Mouse (Mus musculus) heart, postnatal 14 days (tissue): ENCODE results near the gene Dgka. TPM values are rescaled to one million over a fixed set of nuclear protein-coding genes. Genes with fewer than 3 reads are reported as not detected.

Experiments used
- DNase-seq, 2 experiments: peaks; one replicate each; pipeline ENCODE4 v3.0.0; 2021 to 2022
- intact Hi-C: fragments of 180-260 bp; cut with DNase I; formaldehyde crosslinking; loops from one replicate; pipeline ENCODE4 v1.15.1; 2025
- long read RNA-seq, 2 experiments: library from polyadenylated mRNA; stranded (forward); transcript quantifications; one replicate each; pipeline ENCODE4 v2.0.0; 2021
- total RNA-seq, 2 experiments: library from RNA; stranded (reverse); gene quantifications; 2 replicates each; pipeline ENCODE4 v1.2.3; 2021

Gene Dgka
- total RNA-seq: 10 to 100 TPM; 12.4 to 15.7 TPM
- long read RNA-seq, experiment 1, transcript Dgka-201 (24 exons, 2,834 nt): major isoform, 17 of 21 reads
- long read RNA-seq, experiment 1, partial matches to known transcripts: 1 of 21 reads
- long read RNA-seq, experiment 1, other reads (novel, unspliced or antisense): 3 of 21 reads
- long read RNA-seq, experiment 2, transcript Dgka-201 (24 exons, 2,834 nt): major isoform, 8 of 10 reads
- long read RNA-seq, experiment 2, partial matches to known transcripts: 0 of 10 reads
- long read RNA-seq, experiment 2, other reads (novel, unspliced or antisense): 2 of 10 reads

DNA sequence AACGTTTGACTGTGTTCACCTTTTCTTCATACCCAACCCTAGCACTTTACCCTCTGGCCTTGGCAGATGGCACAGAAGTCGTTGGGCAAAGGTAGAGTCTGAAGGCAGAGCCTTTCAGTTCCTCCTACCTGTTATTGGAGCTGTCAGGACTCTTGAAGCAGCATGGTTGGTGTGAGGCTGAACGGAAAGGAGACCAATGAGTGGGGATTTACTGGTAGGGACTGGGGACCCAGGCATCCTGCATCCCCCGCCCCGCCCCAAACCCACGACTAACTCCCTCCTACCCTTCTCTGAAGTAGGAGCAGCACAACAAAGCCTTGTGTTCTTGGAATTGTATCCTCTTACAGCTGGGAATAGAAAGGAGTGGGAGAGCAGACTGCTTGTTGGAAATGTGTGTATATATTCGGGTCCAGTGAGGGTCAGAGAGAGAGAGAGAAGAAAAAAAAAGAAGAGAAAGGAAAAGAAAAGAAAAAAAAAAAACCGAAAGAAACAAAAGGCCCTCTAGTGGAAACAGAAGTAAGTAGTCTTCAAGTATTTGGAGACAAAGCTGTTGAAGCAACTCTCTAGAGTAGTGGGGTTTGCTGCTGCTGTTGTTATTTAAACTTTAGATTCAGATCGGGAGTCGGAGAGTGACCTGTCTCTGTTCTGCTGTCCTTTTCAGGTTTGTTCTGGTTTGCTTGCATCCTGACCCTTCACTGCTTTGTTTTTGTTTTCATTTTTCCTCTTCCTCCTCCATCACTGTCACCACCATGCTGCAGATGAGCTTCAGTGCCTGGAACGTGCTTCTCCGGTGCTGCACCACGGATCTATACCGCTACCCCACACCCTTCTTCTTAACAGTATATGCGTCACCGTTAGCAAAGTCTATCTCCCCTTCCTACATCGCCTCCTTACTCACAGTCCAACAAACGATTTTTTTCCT, at the start of gene Dgka:
Gene Dgka, minus strand, starts transcription at position 176 of the 922 bp plus-strand sequence.
- peak; percentile 23 to 25 for DNase-seq
- intact Hi-C loops: no loop called here

DNA sequence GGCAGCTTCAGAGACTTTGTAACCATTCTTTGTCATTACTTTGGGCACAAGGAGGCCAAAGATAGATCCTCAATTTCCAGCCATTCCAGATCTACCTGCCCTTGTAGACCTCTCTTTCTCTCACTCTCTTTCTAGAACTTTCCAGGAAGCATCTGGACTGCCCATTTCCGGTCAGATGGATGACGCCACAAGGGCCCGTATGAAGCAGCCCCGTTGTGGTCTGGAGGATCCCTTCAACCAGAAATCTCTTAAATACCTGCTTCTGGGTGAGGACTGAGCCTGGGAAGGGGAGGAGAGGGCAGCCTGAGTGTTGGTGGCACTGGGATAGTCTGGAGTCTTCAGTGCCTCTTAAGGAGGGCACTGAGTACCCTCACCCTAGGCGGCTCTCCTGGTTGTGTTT, 49.7 kb upstream of the Dgka start:
- DNase-seq: no peak
- intact Hi-C loops: no loop called here

DNA sequence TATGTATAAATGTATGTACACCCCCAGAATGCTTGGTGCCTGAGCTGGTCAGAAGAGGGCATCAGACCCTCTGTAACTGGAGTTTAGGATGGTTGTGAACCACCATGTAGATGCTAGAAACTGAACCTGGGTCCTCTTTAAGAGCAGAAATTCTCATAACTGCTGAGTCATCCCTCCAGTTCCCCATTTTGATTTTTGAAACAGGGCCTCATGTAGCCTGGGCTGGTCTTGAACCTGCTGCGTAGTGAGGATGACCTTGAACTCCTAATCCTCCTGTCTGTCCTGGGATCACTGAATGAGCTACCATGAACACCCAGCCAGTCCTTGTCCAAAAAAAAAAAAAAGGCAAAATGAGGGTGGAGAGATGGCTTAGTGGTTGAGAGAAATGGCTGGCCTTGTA, 48.6 kb upstream of the Dgka start:
- DNase-seq: no peak
- intact Hi-C loops: no loop called here

DNA sequence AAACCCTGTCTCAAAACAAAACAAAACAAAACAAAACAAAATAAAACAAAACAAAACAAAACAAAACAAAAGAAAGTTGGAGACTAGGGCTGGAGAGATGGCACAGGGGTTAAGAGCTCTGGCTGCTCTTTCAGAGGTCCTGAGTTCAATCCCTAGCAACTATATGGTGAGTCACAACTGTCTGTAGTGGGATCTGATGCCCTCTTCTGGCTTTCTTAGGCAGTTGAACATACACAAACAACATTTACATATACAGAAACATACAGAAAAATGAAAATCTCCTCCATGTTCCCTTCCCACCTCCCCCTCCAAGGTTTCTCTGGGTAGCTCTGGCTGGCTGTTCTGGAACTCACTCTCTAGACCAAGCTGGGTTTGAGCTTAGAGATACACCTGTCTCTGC, 47.4 kb upstream of the Dgka start:
- no peak for DNase-seq
- intact Hi-C loops: no loop called here

DNA sequence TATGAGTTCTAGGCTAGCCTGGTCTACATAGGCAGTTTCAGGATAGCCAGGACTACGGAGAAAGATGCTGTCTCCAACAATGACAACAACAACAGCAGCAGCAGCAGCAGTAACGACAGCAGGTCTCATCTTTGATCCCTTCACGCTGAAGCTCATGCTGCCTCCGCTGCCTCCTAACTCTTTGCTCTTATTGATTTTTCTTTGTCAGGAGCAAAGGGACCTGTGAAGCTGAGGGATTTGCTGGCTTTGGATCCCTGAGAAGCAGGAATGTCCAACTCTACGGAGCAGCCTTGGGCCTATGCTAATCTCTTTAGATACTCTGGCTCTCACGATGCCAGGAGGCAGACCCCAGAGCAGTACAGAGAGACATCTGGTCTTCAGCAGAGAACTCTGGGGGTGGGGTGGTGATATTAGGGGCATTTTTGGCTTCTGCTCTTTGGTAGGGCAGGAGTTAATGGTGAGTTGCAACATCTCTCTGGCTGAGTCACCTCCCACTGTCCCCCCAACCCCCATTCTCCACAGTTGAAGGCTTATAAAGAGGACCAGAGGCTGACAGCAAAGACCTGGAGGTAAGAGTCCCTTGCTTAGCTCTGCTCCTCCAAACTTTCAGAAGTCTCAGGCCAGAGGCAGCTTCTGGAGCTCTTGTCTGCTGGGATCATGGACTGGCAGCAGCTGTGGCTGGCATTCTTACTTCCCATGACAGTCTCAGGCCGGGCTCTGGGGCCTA, 45.9 kb upstream of the Dgka start, which contains the start of gene Mmp19:
Gene Mmp19, plus strand, starts transcription at position 513 of the 727 bp plus-strand sequence.
- intact Hi-C loops: no loop called here
- peak; percentile 20 to 39 for DNase-seq

DNA sequence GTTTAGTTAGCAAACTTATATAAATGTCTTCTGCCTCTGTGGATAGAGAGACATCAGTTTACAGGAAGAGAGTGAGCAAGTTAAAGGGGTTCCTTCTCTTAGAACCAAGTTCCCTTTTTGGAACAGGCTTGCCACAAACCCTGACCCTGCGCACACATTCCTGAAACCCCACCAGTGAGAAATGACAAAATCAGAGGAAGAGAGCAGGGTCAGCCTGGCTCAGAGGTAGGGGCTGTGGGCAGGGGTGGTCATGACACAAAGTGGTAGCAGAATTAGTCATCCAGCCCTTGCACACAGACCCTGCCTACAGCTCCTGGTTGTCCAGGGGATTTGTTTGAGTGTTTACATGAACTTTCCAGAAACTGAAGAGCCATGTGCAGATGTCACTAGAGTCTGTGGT, 35.5 kb upstream of the Dgka start:
- no peak for DNase-seq
- intact Hi-C loops: no loop called here

DNA sequence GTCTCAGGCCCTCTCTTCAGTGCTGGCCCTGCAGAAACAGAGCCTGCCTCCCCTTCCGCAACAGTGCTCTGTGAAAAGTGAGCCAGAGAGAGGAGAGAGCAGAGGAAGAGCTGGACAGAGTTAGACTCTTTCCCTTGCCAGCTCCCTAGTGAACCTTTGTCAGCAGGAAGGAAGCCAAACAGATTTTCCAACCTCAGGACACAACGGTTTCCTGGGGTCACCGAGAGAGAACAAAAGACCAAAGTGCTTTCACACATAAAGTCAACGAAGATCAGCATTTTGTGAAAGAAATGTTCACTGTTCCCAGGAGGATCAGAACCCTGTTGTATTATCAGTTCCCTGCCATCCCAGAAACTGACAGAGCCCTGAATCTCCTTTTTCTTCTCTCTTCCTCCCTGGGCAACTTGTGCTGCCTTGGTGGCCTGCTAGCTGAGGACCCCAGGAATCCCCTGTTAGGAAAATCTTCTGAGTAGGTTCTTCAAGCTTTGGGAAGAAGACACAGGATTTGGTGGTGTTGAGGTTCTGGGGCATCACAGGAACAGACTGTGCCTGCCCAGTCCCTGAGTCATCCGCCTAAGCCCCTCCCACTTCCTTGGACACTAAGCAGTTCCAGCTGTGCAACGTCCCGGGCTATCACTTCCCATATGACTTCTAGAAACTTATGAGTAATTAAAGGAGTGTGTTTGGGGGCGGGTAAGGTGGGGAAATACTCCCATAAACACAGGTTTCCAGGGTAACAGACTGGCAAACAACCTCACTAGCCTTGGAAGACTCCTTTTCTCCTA, 34.5 kb upstream of the Dgka start:
- intact Hi-C loops: no loop called here
- DNase-seq: peak; percentile 85 to 86

DNA sequence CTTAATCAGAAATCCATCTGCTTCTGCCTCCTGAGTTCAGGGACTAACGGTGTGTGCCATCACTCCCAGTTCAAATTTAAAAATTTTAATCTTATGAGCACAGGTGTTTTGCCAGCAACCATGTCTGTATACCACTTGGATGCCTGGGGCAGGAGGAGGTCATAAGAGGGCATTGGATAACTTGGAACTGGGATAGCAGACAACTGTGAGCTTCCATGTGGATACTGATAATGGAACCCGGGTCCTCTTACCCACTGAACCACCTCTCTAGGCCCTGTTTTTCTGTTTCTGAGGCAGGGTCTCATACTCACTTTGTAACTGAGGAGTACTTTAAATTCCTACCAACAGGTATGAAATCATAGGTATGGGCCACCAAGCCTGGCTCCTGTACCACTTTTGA, 33.8 kb upstream of the Dgka start:
- no peak for DNase-seq
- intact Hi-C loops: no loop called here

DNA sequence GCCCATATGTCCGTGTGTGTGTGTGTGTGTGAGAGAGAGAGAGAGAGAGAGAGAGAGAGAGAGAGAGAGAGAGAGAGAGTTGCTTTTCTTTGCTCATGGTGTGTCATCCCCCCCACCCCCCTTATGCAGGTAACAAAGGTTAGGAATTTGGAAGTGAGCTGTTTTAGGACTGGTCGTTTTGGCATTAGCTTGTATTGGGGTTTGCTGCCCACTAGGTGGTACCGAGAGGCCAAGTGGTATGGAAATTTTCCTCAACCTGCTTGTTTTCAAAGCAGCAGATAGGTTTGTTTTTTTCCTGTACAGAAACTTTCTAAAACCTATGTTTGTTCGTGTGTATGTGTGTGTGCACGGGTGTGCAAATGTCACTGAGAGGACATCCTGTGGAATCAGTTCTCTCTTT, 29.0 kb upstream of the Dgka start:
- DNase-seq: no peak
- intact Hi-C loops: loop anchor here (2.0 kb wide), 1 partner anchor 29 kb away; no protein-coding TSS in a partner anchor

DNA sequence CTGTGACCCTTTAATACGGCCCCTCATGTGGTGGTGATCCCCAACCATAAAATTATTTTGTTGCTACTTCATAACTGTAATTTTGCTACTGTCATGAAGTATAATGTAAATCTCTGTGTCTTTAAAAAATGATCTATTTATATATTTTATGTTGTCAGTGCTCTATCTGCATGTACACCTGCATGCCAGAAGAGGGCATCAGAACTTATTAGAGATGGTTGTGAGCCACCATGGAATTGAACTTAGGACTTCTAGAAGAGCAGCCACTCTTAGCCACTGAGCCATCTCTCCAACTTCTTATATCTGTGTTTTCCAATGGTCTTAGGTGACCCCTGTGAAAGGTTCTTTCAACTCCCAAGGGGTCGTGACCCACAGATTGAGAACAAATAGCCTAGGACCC, 28.2 kb upstream of the Dgka start:
- intact Hi-C loops: no loop called here

DNA sequence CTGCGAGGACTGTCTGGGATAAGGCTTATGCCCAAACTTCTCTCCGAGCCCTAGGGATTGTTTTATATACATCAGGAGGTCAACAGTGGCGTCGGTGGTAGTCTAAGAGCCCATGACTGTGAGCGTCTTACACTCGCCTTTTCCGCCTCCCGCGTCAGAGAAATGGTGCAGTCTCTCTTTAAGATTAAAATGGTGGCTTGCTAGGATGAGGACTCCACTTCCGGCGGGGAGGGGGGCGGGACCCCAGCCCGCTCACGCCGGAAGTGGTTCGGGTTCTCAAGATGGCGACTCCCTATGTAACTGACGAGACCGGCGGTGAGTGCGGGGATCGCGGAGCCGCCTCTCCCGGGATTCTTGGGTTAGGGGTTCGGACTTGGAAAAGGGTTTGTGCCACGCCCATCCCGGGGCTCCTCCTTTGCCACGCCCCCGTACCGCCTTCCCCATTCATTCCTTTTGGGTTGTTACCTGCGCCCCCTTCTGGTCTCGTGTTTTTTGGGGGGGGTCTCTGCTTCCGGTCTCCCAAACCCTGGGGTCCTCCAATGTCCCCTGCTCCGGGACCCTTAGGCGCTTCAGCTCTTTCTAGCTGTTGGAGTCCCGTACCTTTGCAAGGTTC, 3.7 kb upstream of the Dgka start:
- DNase-seq: peak; percentile 73 to 75
- intact Hi-C loops: loop anchor here (2.0 kb wide), 1 partner anchor 56 kb away; the partner anchor contains the start of genes Dnajc14 and Tmem198b

More for the DNA sequence above, 28.2 kb upstream of the Dgka start:
- no peak for DNase-seq

DNA sequence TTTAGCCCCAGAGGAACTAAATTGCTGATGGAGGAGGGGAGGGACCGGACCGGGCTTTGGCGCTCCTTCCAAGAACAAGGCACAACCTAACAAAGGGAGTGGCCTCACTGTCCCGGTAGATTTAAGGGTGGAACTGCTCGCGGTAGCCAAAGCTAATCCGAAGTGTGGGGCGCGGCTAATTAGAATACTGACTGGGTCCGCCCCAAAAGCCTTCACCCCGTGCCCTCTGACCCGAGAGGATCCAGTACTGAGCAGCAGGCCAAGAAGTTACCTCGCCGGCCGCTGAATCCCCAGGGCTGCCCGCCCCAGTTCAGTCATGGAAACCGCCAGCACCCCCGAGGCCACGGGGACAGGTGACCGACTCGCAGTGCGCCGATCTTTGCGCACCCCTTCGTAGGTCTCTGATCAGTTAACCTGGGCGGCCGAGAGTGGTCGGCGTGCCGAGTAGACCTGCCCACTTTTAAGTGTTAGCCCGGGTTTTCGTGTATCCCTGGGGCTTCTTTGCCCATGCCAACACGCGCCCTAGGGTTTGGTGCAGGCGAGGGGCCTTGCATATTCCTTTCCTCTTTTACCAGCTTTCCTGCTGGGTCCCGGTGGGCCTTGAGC, 3.1 kb upstream of the Dgka start, which contains the start of gene Pym1:
Gene Pym1, plus strand, starts transcription at position 244 of the 606 bp plus-strand sequence.
- intact Hi-C loops: loop anchor here (2.0 kb wide), 1 partner anchor 57 kb away; the partner anchor contains the start of genes Dnajc14 and Tmem198b
- peak; percentile 71 for DNase-seq

DNA sequence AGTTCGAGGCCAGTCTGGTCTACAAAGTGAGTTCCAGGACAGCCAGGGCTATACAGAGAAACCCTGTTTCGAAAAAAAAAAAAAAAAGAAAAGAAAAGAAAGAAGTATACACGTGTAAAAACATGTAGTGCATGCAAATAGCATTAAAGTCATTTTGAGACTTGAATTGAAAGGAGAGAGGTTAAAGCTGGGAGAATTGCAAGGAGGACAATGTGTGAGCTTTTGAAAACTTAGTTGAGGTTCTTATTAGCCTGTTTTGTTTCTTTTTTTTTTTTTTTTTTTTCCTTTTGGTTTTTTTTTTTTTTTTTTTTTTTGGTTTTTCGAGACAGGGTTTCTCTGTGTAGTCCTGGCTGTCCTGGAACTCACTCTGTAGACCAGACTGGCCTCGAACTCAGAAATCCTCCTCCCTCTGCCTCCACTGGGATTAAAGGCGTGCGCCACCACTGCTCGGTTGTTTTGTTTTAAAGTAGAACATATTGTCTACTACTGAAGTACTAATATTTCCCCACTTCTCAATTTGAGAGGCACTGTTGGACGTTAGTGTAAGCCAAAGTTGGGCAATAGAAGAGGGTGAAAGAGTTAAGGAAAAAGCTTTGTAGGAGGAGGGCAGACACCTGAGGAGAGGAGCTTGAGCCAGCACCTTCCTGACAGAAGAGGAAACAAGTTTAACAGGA, 2.5 kb upstream of the Dgka start:
- intact Hi-C loops: no loop called here
- DNase-seq: no peak

DNA sequence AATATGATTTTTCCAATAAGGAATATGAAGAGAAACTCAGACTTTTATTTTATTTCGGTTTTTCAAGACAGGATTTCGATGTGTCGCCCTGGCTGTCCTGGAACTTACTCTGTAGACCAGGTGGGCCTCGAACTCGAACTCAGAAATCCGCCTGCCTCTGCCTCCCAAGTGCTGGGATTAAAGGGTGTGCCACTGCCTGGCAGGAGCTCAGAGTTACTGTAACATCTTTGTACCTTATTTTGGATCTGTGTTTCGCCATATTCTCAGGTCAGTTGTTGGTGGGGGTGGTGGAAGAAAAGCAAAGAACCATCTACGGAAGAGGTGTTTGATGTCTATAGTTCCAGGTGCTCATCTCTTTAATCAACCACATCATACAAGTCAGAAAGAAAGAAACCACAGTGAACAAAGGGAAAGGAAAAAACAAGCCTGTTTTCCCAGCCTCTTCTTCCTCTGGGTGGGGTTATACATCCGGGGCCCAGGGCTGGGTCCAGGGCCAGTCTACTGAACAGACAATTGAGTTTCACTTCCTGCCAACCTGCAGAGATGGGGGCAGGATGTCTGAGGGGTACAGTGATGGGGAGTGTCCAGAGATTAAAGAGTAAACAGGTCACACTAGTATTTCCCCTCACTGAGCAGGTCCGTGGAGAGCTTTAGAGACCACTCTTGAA, 1.4 kb upstream of the Dgka start:
- DNase-seq: peak; percentile 13 to 20
- intact Hi-C loops: no loop called here

DNA sequence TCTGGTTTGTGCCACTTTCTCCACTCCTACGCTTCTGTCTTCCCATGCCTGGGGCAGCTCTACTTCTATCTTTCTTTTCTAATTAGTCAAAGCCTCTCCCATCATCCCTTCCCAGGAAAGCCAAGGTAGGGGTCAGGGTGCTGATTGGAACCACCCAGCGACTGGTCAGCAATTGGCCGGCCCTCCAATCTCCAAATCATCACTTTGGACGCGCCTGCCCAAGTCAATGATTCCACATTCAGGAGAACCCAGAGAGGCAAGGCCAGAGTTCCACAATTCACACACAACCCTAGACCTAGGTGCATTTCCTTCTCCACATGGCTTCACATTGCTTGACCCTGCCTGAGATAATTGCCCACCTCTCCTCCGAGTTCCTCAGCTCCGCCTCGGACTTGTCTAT, 444 bp downstream of the Dgka start:
- intact Hi-C loops: no loop called here

DNA sequence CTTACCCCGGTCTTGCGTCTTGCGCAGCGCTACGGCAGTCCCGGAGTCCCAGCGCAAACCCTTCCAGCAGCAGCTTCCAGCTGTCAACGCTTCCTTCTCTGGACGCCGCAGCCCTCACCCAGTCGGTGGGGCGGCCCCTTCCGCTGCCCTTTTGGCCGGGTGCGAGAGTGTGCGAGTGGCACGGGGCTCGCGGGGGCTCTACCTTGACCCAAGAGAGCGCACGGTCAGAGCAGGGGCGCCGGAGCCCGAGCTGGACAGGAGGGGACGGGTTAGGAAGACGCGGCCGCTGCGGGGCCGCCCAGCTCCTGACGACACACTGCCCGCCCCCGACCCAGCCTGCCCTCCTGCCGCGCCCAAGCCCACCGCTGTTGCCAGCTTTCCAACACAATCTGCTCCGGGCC, 864 bp downstream of the Dgka start:
- peak; percentile 73 to 78 for DNase-seq
- intact Hi-C loops: no loop called here

More for the DNA sequence above, 444 bp downstream of the Dgka start:
- DNase-seq: no peak

DNA sequence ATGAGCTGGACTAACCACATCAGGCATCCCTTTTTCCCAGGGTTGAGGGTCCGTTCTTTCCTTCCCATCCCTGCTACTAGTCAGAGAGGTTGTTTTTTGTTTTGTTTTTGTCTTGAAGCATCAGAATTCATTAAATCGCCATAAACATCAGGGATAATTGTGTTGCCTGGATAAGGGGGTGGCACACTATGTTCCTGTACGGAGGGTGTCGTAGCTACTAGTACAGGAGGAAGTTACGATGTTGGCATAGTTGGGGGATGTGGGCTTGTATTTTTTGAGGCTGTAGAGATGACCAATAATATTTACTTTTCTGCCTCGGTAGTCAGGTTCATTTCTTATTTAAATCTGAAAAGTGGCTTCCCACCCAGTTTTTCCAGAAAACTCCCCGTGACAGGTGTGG, 1.4 kb downstream of the Dgka start:
- intact Hi-C loops: no loop called here
- DNase-seq: no peak

DNA sequence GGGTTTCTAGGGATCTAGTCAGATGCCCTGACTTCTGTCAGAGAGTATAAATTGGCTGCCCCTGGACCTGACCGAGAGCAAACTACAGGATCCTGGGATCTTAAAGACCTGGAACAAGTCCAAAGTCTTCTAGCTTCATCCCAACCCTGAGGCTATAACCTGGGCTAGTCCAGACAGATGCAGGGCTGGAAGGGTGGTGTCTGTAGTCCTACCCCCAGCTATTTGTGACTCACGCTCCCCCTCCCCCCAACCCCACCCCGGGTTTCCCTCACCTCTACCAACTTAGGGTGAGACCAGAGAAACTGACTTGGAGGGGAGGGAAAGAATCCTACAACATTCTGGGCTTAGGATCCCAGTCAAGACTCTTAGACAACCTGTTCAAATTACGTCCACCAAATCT, 2.0 kb downstream of the Dgka start:
- DNase-seq: no peak
- intact Hi-C loops: no loop called here
